Mouse (Mus musculus): Measurements from ENCODE around the gene Afap1l2. TPM values are rescaled to one million over a fixed set of nuclear protein-coding genes. Genes with fewer than 3 reads are reported as not detected.

Gene Afap1l2
- polyA plus RNA-seq, 1 experiment from 2014 or later: 12.0 TPM

DNA sequence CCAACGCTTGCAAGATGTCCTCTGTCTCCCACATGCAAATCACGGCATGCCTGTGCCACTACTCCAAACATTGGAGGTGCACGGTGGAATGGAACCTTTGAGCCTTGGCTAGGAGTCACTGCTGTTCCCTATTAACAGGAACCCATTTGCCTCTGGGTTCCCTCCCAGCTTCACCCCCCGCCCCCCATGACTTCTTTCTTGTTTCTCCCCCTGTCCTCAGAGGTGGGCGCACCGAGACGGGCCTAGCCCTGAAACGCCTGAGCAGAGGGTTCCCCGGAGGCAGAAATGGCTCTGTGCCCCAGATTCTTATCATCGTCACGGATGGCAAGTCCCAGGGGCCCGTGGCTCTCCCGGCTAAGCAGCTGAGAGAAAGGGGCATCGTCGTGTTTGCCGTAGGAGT, 110.4 kb downstream of the Afap1l2 start:
- Histone ChIP-seq H3K9me3 (no peaks in the 10 kb centered on the region), H3K27me3 (0 out of 2 replicates have a peak, but pooled peaks cover 3% of the 10 kb centered on the region), H3K4me1 (no peaks in the 10 kb centered on the region), H3K4me2 (no peak overlapping the region), H3K27ac (no peak overlapping the region), H3K4me3 (no peak overlapping the region), H3K9ac (no peak overlapping the region), H3K36me3 (no peaks in the 10 kb centered on the region)
- ATAC-seq (ENCODE audit: insufficient number of reproducible peaks, low FRiP score, low TSS enrichment, low read depth): no peak
- 75% methylated on average over 16 of the region's 16 CpGs for WGBS

DNA sequence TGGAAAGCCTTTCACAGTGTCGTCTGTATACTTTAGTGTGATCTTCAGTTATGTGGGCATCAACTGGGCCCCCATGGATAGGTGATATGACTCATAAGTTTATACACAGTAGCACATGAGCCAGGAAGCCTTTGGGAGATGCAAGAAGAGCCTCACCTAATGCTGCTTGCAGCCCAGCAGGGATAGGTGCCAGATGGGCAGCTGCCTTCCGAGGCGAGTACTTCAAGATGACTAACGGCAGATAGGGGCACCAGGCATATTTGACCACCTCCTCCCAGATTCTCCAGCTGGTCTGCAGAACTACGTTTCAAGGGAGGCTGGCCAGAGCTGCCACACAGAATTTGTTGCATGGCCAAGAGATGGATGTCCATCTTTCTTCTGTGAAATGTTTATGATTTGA, 114.7 kb downstream of the Afap1l2 start:
- Histone ChIP-seq H3K27ac (no peak overlapping the region), H3K36me3 (no peaks in the 10 kb centered on the region), H3K27me3 (no peaks in the 10 kb centered on the region), H3K4me1 (peaks cover 14% of the 10 kb centered on the region), H3K9ac (no peak overlapping the region), H3K4me2 (no peak overlapping the region), H3K4me3 (no peak overlapping the region), H3K9me3 (no peaks in the 10 kb centered on the region)
- no peak for ATAC-seq (ENCODE audit: insufficient number of reproducible peaks, low FRiP score, low TSS enrichment, low read depth)
- WGBS: 70% methylated on average over 5 of the region's 5 CpGs

DNA sequence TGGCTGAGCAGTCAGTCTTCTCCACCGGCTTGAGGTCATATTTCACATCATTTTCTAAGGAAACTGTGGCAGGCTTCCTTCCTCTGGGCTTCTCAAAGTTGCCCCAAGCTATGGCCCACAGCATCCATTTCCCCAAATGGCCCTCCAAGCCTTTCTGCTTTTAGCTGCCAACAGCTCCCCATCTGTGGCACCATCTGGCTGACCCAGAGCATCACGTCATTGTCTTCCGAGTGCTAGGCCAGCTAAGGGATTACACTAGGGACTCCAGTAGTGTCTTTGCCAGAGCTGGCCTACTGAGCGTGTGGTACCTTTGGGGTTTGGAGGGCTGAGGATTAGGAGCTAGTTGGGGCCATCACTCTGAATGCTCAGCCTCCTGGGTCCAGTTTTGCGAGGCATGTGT, 115.4 kb downstream of the Afap1l2 start:
- Histone ChIP-seq H3K4me3 (no peak overlapping the region), H3K9me3 (no peaks in the 10 kb centered on the region), H3K4me1 (peaks cover 15% of the 10 kb centered on the region), H3K36me3 (no peaks in the 10 kb centered on the region), H3K27ac (no peak overlapping the region), H3K27me3 (no peaks in the 10 kb centered on the region), H3K9ac (no peak overlapping the region), H3K4me2 (no peak overlapping the region)
- no peak for ATAC-seq (ENCODE audit: insufficient number of reproducible peaks, low FRiP score, low TSS enrichment, low read depth)
- 79% methylated on average over 5 of the region's 5 CpGs for WGBS

DNA sequence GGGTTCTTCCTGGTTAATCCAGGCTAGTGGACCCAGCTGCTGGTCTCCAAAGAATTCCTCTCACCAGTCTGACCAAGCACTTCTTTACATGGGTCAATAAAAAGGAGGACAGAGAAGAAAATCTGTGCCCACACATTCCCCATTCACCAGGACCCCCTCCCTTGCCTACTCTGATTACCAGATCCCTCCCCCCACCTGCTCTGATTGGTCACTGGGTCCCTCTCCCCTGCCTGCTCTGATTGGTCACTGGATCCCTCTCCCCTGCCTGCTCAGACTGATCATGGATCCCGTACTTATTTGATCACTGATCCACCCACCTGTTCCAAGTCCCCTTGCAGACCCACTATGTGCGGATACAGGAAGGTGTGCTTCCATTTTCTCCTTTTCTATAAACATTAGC, 116.6 kb downstream of the Afap1l2 start:
- Histone ChIP-seq H3K27me3 (no peaks in the 10 kb centered on the region), H3K36me3 (no peaks in the 10 kb centered on the region), H3K4me1 (peaks cover 15% of the 10 kb centered on the region), H3K4me3 (no peak overlapping the region), H3K9me3 (no peaks in the 10 kb centered on the region), H3K4me2 (no peak overlapping the region), H3K27ac (no peak overlapping the region), H3K9ac (no peak overlapping the region)
- WGBS: 46% methylated on average over 2 of the region's 2 CpGs
- 0 out of 2 replicates have a peak, but pooled peaks have one; percentile 54 for ATAC-seq (ENCODE audit: insufficient number of reproducible peaks, low FRiP score, low TSS enrichment, low read depth)

DNA sequence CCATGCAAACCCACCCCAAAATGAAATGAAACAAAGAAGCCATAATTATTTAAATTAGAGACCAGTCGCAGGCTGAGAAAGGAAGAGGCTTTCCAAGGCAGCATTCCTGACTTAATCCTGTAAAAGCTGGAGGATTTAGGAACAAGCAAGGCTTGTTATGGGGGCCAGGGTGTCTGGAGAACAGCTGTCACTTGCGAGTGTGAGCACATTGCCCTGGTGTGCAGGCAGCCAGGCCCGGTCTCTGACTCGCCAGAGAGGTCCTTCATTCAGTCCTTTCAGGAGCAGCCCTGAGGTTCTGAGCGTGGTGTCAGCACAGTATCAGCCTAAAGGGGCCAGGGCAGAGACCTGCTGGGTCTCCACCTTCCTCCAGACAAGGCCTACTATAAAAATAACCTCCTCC, 119.4 kb downstream of the Afap1l2 start:
- Histone ChIP-seq H3K4me2 (no peak overlapping the region), H3K27me3 (no peaks in the 10 kb centered on the region), H3K9me3 (no peaks in the 10 kb centered on the region), H3K9ac (no peak overlapping the region), H3K36me3 (no peaks in the 10 kb centered on the region), H3K4me3 (no peak overlapping the region), H3K4me1 (peaks cover 15% of the 10 kb centered on the region), H3K27ac (no peak overlapping the region)
- 32% methylated on average over 5 of the region's 5 CpGs for WGBS
- ATAC-seq (ENCODE audit: insufficient number of reproducible peaks, low FRiP score, low TSS enrichment, low read depth): no peak

DNA sequence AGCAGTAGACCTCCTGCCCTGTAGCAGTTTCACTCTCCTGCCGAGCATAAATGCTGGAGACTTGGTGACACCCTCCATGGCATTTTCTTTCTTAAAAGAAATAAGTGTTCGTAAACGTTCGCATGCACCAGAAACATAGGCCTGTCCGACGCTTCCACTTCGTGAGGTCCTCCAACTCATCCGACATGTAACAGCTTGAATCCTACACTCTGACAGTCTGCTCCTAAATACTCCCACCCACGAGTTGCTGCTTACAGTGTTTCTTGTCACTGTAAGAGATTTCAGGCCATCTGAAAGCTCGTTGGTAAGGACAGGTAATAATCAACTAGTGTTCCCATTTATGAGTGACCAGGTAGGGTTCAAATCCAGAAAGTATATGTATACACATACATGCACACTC, 120.1 kb downstream of the Afap1l2 start:
- ATAC-seq (ENCODE audit: insufficient number of reproducible peaks, low FRiP score, low TSS enrichment, low read depth): no peak
- H3K27me3 ChIP-seq: no peaks in the 10 kb centered on the region
- WGBS: 60% methylated on average over 10 of the region's 10 CpGs

DNA sequence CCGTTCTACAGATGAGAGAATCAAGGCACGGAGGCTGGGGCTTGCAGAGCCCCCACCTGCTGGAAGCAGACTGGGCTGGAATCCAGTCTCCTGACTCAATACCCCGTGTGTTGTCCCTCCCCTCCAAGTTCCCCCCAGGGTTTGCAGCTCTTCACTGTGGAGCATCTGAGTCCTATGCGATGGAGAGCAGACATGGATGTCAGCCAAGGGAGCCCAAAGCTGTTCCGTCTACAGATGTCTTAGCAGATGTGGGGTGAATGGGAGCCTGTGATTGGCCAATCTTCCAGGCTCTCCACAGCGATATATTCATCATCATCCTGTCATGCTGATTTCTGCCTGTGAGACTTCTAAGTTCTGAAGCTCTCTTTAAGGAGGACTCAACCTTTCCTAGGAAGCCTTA, 130.7 kb downstream of the Afap1l2 start:
- Histone ChIP-seq H3K9me3 (no peaks in the 10 kb centered on the region), H3K4me1 (peaks cover 42% of the 10 kb centered on the region)
- 0 out of 2 replicates have a peak, but pooled peaks have one; percentile 27 for ATAC-seq (ENCODE audit: insufficient number of reproducible peaks, low FRiP score, low TSS enrichment, low read depth)

More for the DNA sequence above, 120.1 kb downstream of the Afap1l2 start:
- Histone ChIP-seq H3K4me2 (no peak overlapping the region), H3K9ac (no peak overlapping the region), H3K4me3 (no peak overlapping the region), H3K9me3 (no peaks in the 10 kb centered on the region), H3K27ac (no peak overlapping the region), H3K4me1 (peaks cover 20% of the 10 kb centered on the region), H3K36me3 (no peaks in the 10 kb centered on the region)

DNA sequence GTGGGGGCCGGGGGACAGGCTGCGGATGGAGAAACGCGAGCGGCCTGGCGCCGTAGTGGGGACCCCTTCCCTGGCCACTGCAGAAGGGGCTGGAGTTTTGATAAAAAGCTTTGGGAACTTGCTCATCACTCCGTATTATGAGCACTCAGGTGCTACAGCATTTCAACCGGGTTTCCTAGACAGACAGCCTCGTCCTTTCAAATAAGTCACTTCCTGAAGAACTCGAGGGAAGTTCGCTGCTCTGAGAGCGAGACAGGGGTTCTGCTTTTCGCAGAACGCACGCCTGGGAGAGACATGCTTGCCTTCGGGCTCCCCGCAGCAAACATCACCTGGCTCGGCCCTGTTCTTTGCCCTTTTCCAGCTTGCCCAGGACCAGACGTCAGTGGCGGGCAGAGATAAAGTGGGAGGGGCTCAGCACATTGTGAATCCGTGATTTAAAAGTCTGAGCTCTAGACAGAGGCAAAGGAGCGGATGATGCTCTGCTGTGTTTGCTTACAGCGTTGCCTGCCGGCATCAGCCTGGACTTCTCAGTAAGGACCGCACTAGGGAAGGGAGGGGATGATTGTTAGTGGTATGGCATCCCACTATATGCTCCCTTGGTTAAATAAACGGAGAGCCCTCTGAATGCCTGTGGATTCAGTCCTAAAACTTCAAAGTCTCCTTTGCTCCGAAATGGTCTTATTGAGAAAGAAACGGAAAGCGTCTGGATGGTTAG, 133.3 kb downstream of the Afap1l2 start:
- Histone ChIP-seq H3K4me3 (peak overlapping the region; percentile 48), H3K9ac (no peak overlapping the region; the same call in 1 of the 2 replicates), H3K4me2 (peak overlapping the region; percentile 98), H3K36me3 (no peaks in the 10 kb centered on the region), H3K27me3 (peaks cover 59% of the 10 kb centered on the region), H3K9me3 (no peaks in the 10 kb centered on the region), H3K4me1 (peaks cover 31% of the 10 kb centered on the region), H3K27ac (no peak overlapping the region)
- WGBS: 7% methylated on average over 30 of the region's 30 CpGs
- no peak for ATAC-seq (ENCODE audit: insufficient number of reproducible peaks, low FRiP score, low TSS enrichment, low read depth)

More for the DNA sequence above, 130.7 kb downstream of the Afap1l2 start:
- WGBS: 35% methylated on average over 6 of the region's 6 CpGs
- no peak overlapping the region for H3K4me3 ChIP-seq
- H3K9ac ChIP-seq: no peak overlapping the region
- H3K27me3 ChIP-seq: peaks cover 51% of the 10 kb centered on the region
- no peak overlapping the region for H3K4me2 ChIP-seq
- no peak overlapping the region for H3K27ac ChIP-seq
- H3K36me3 ChIP-seq: no peaks in the 10 kb centered on the region

DNA sequence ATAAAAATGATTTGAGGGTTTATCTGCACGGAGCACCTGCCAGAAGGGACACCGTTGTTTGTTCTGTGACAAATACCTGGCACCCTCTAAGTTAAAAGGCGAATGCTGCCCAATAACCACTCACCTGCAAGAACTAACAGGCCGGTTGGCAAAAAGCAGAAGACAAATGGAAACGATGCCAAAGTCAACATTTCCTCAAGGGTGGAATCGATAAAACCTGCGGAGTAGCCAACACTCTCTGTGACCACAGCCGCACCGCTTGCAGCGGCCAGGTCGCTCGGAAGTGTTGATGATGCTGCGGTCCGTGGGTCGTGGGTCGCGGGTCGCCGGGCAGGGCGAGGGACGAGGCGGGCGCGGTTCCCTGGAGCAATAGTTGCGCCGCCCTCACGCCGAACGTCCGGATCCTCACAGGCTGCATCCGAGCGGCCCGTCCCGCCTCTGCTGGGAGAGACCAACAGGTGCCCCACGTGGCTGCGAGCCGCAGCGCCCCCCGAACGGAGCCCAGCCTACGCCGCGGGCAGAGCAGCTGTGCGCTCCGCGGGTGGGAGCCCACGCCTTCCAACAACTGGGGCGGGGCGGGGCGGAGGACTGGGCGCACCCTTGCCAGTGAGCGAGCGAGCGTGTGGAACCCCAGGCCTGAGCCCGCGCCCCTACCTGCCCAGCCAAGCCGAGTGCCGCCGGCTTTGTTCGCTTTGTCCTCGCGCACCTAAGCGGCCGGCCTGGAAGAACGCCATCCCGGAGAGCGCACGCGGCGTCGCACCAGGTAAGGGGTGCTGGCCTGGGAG, 134.0 kb downstream of the Afap1l2 start, which contains the start of gene Vwa2:
Gene Vwa2 (plus strand): TSS at position 434 of the 785 bp plus-strand sequence.
- peaks cover 27% of the 10 kb centered on the region for H3K4me1 ChIP-seq
- no peaks in the 10 kb centered on the region for H3K9me3 ChIP-seq
- no peaks in the 10 kb centered on the region for H3K36me3 ChIP-seq
- peak within 1 kb of the TSS; percentile 98 for H3K4me2 ChIP-seq
- peak within 1 kb of the TSS; percentile 48 for H3K4me3 ChIP-seq
- H3K27ac ChIP-seq: no peak within 1 kb of the TSS
- no peak within 1 kb of the TSS; the same call in 1 of the 2 replicates for H3K9ac ChIP-seq
- H3K27me3 ChIP-seq: peaks cover 59% of the 10 kb centered on the region
- 2% methylated on average over 70 of the region's 71 CpGs for WGBS
- peak; percentile 57; the same call in 1 of the 2 replicates for ATAC-seq (ENCODE audit: insufficient number of reproducible peaks, low FRiP score, low TSS enrichment, low read depth)

DNA sequence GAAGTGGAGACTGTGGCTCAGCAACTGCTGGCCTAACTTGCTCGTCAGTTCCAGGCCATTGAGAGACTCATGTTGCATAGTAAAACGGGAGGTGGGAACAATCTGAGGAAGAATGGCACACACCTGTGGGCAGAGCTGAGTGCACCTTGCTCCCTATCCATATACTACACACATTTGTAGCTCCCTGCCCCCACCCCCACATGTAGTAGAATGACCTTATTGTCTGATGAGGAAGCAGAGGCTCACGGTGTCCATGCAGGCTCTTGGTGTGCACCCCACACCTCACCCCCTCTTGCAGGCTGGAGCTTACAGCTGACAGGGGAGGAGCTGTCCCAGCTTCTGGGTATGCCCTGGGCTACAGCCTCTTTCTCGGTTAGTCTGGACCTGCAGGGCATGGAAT, 140.3 kb downstream of the Afap1l2 start:
- Histone ChIP-seq H3K27me3 (peaks cover 11% of the 10 kb centered on the region; the same call in 1 of the 2 replicates), H3K4me2 (no peak overlapping the region), H3K36me3 (no peaks in the 10 kb centered on the region), H3K27ac (no peak overlapping the region), H3K9me3 (no peaks in the 10 kb centered on the region), H3K9ac (no peak overlapping the region), H3K4me3 (no peak overlapping the region), H3K4me1 (no peaks in the 10 kb centered on the region)
- ATAC-seq (ENCODE audit: insufficient number of reproducible peaks, low FRiP score, low TSS enrichment, low read depth): no peak
- WGBS: 53% methylated on average over 4 of the region's 4 CpGs

Data from limb, embryonic 15.5 days (tissue).